Mouse (Mus musculus) monocyte, adult 5-6 weeks (primary cell): Measurements from ENCODE around the gene Il12b. TPM values are rescaled to one million over a fixed set of nuclear protein-coding genes. Genes with fewer than 3 reads are reported as not detected.
A peak's percentile ranks its signal among the peaks of the same experiment; 100 is the strongest.

Experiments used
- ATAC-seq: fragments of 153-309, 156-312 bp; replicated peaks from 2 replicates; pipeline ENCODE4 v1.8.0; 2017; ENCODE audit warnings: mild to moderate bottlenecking; ENCODE audit not compliant: low TSS enrichment, insufficient number of reproducible peaks, severe bottlenecking, poor library complexity, low FRiP score
- total RNA-seq: library from RNA; stranded (forward); fragments of 200-1000, 200-491, 200-594 nt; gene quantifications from 3 replicates; pipeline ENCODE4 v1.2.3, GENCODE M21; 2017

Il12b gene
- total RNA-seq = not detected in 3 replicates

- no peak for ATAC-seq
These were observed at the start of gene Il12b for GRCm38 (mm10) chr11:44399763-44400162. Gene Il12b (plus strand): TSS chr11:44400063.

GRCm38 (mm10) chr11:44354860-44355470, 44.9 kb upstream of the Il12b start:
- ATAC-seq = no peak

- ATAC-seq = no peak
These were observed 43.7 kb upstream of the Il12b start for GRCm38 (mm10) chr11:44356171-44356570.

- no peak for ATAC-seq
These were observed 35.3 kb upstream of the Il12b start for GRCm38 (mm10) chr11:44364536-44364935.

GRCm38 (mm10) chr11:44367711-44368110, 32.2 kb upstream of the Il12b start:
- ATAC-seq = no peak

- ATAC-seq = no peak
These were observed 27.0 kb upstream of the Il12b start for GRCm38 (mm10) chr11:44372856-44373255.

GRCm38 (mm10) chr11:44377879-44378278, 22.0 kb upstream of the Il12b start:
- ATAC-seq = no peak

- no peak for ATAC-seq
These were observed 19.3 kb upstream of the Il12b start for GRCm38 (mm10) chr11:44380432-44381051.

GRCm38 (mm10) chr11:44382200-44382599, 17.7 kb upstream of the Il12b start:
- no peak for ATAC-seq

GRCm38 (mm10) chr11:44387031-44387430, 12.8 kb upstream of the Il12b start:
- ATAC-seq = no peak

GRCm38 (mm10) chr11:44389993-44390701, 9.7 kb upstream of the Il12b start:
- no peak for ATAC-seq

GRCm38 (mm10) chr11:44393101-44393810, 6.6 kb upstream of the Il12b start:
- no peak for ATAC-seq

GRCm38 (mm10) chr11:44395401-44395800, 4.5 kb upstream of the Il12b start:
- 0 out of 2 replicates have a peak, but pooled peaks have one; percentile 43 for ATAC-seq

GRCm38 (mm10) chr11:44397551-44397950, 2.3 kb upstream of the Il12b start:
- ATAC-seq = no peak

- ATAC-seq = no peak
These were observed 1.5 kb upstream of the Il12b start for GRCm38 (mm10) chr11:44398356-44398755.

GRCm38 (mm10) chr11:44398782-44399225, 1.1 kb upstream of the Il12b start:
- ATAC-seq = peak; percentile 76

GRCm38 (mm10) chr11:44401635-44402548, 2.0 kb downstream of the Il12b start:
- no peak for ATAC-seq

- ATAC-seq = no peak
These were observed 5.2 kb downstream of the Il12b start for GRCm38 (mm10) chr11:44405113-44405512.
